Mouse (Mus musculus): ENCODE data around the gene Setd3. TPM values are rescaled to one million over a fixed set of nuclear protein-coding genes. Genes with fewer than 3 reads are reported as not detected.
A peak's percentile ranks its signal among the peaks of the same experiment; 100 is the strongest.

The Setd3 gene
- polyA plus RNA-seq, 1 experiment = 66.6 TPM

- H3K4me3 ChIP-seq (ENCODE audit: insufficient read depth, low read length) = no peak overlapping the region
- H3K27ac ChIP-seq (ENCODE audit: insufficient read depth, low read length) = no peak overlapping the region
- no peaks in the 10 kb centered on the region for H3K4me1 ChIP-seq (ENCODE audit: control insufficient read depth, insufficient read depth, low read length)
- TF ChIP-seq POLR2A (IDR thresholded peaks at IDR 0.05; ENCODE audit: low read depth, low read length) = no peak
- TF ChIP-seq CTCF (IDR thresholded peaks at IDR 0.05; ENCODE audit: borderline replicate concordance, insufficient read depth, low read length) = no peak
Observed at GRCm38 (mm10) chr12:108159863-108160262, 19.3 kb downstream of the Setd3 start.

GRCm38 (mm10) chr12:108152743-108153142 lies 26.4 kb downstream of the Setd3 start:
- H3K4me1 ChIP-seq (ENCODE audit: control insufficient read depth, insufficient read depth, low read length) = no peaks in the 10 kb centered on the region
- no peak overlapping the region for H3K4me3 ChIP-seq (ENCODE audit: insufficient read depth, low read length)
- no peak overlapping the region for H3K27ac ChIP-seq (ENCODE audit: insufficient read depth, low read length)
- TF ChIP-seq CTCF (IDR thresholded peaks at IDR 0.05; ENCODE audit: borderline replicate concordance, insufficient read depth, low read length) (no peak), POLR2A (IDR thresholded peaks at IDR 0.05; ENCODE audit: low read depth, low read length) (no peak)

- H3K4me3 ChIP-seq (ENCODE audit: insufficient read depth, low read length) = no peak overlapping the region
- no peak for TF ChIP-seq CTCF (IDR thresholded peaks at IDR 0.05; ENCODE audit: borderline replicate concordance, insufficient read depth, low read length)
- no peak for TF ChIP-seq POLR2A (IDR thresholded peaks at IDR 0.05; ENCODE audit: low read depth, low read length)
- no peaks in the 10 kb centered on the region for H3K4me1 ChIP-seq (ENCODE audit: control insufficient read depth, insufficient read depth, low read length)
- H3K27ac ChIP-seq (ENCODE audit: insufficient read depth, low read length) = no peak overlapping the region
Observed at GRCm38 (mm10) chr12:108149764-108150163, 29.4 kb downstream of the Setd3 start.

- no peak for TF ChIP-seq CTCF (IDR thresholded peaks at IDR 0.05; ENCODE audit: borderline replicate concordance, insufficient read depth, low read length)
- TF ChIP-seq POLR2A (IDR thresholded peaks at IDR 0.05; ENCODE audit: low read depth, low read length) = no peak
- H3K4me1 ChIP-seq (ENCODE audit: control insufficient read depth, insufficient read depth, low read length) = no peaks in the 10 kb centered on the region
- no peak overlapping the region for H3K27ac ChIP-seq (ENCODE audit: insufficient read depth, low read length)
- H3K4me3 ChIP-seq (ENCODE audit: insufficient read depth, low read length) = no peak overlapping the region
Observed at GRCm38 (mm10) chr12:108145198-108145597, 33.9 kb downstream of the Setd3 start.

GRCm38 (mm10) chr12:108143624-108144498 lies 35.3 kb downstream of the Setd3 start:
- TF ChIP-seq POLR2A (IDR thresholded peaks at IDR 0.05; ENCODE audit: low read depth, low read length) (no peak), CTCF (IDR thresholded peaks at IDR 0.05; ENCODE audit: borderline replicate concordance, insufficient read depth, low read length) (no peak)
- Histone ChIP-seq H3K4me3 (ENCODE audit: insufficient read depth, low read length) (no peak overlapping the region), H3K4me1 (ENCODE audit: control insufficient read depth, insufficient read depth, low read length) (no peaks in the 10 kb centered on the region), H3K27ac (ENCODE audit: insufficient read depth, low read length) (no peak overlapping the region)

GRCm38 (mm10) chr12:108135610-108136208 lies 43.4 kb downstream of the Setd3 start:
- Histone ChIP-seq H3K27ac (ENCODE audit: insufficient read depth, low read length) (no peak overlapping the region), H3K4me1 (ENCODE audit: control insufficient read depth, insufficient read depth, low read length) (no peaks in the 10 kb centered on the region), H3K4me3 (ENCODE audit: insufficient read depth, low read length) (no peak overlapping the region)
- no peak for TF ChIP-seq CTCF (IDR thresholded peaks at IDR 0.05; ENCODE audit: borderline replicate concordance, insufficient read depth, low read length)

GRCm38 (mm10) chr12:108133181-108133580 lies 45.9 kb downstream of the Setd3 start:
- TF ChIP-seq POLR2A (IDR thresholded peaks at IDR 0.05; ENCODE audit: low read depth, low read length) = no peak
- Histone ChIP-seq H3K4me3 (ENCODE audit: insufficient read depth, low read length) (no peak overlapping the region), H3K27ac (ENCODE audit: insufficient read depth, low read length) (no peak overlapping the region), H3K4me1 (ENCODE audit: control insufficient read depth, insufficient read depth, low read length) (no peaks in the 10 kb centered on the region)

- H3K4me1 ChIP-seq (ENCODE audit: control insufficient read depth, insufficient read depth, low read length) = no peaks in the 10 kb centered on the region
- TF ChIP-seq CTCF (IDR thresholded peaks at IDR 0.05; ENCODE audit: borderline replicate concordance, insufficient read depth, low read length) = no peak
- TF ChIP-seq POLR2A (IDR thresholded peaks at IDR 0.05; ENCODE audit: low read depth, low read length) = no peak
- H3K27ac ChIP-seq (ENCODE audit: insufficient read depth, low read length) = no peak overlapping the region
- H3K4me3 ChIP-seq (ENCODE audit: insufficient read depth, low read length) = no peak overlapping the region
Observed at GRCm38 (mm10) chr12:108132450-108133070, 46.6 kb downstream of the Setd3 start.

GRCm38 (mm10) chr12:108121288-108121687 lies 57.8 kb downstream of the Setd3 start:
- Histone ChIP-seq H3K4me3 (ENCODE audit: insufficient read depth, low read length) (no peak overlapping the region), H3K4me1 (ENCODE audit: control insufficient read depth, insufficient read depth, low read length) (no peaks in the 10 kb centered on the region), H3K27ac (ENCODE audit: insufficient read depth, low read length) (no peak overlapping the region)
- TF ChIP-seq POLR2A (IDR thresholded peaks at IDR 0.05; ENCODE audit: low read depth, low read length) (no peak), CTCF (IDR thresholded peaks at IDR 0.05; ENCODE audit: borderline replicate concordance, insufficient read depth, low read length) (peak; percentile 97)

- H3K4me3 ChIP-seq (ENCODE audit: insufficient read depth, low read length) = no peak overlapping the region
- TF ChIP-seq CTCF (IDR thresholded peaks at IDR 0.05; ENCODE audit: borderline replicate concordance, insufficient read depth, low read length) (no peak), POLR2A (IDR thresholded peaks at IDR 0.05; ENCODE audit: low read depth, low read length) (no peak)
- no peaks in the 10 kb centered on the region for H3K4me1 ChIP-seq (ENCODE audit: control insufficient read depth, insufficient read depth, low read length)
- no peak overlapping the region for H3K27ac ChIP-seq (ENCODE audit: insufficient read depth, low read length)
Observed at GRCm38 (mm10) chr12:108120434-108120833, 58.7 kb downstream of the Setd3 start.
